Mouse (Mus musculus) erythroblast, embryonic 14.5 days (primary cell): ENCODE data around the gene Palm2.

ENCODE experiments used
- GATA1 ChIP-seq: IDR thresholded peaks from 2 replicates; pipeline ENCODE4 v1.6.1; 2012; ENCODE audit warnings: low read length, inconsistent platforms, mixed read lengths
- TAL1 ChIP-seq: IDR thresholded peaks from 3 replicates; pipeline ENCODE4 v1.6.1; 2012; ENCODE audit warnings: low read length, inconsistent platforms, mixed read lengths

GRCm38 (mm10) chr4:57391103-57391502 is 42.9 kb upstream of the Palm2 start:
- TF ChIP-seq GATA1 (no peak), TAL1 (no peak)
